Mouse (Mus musculus) adipocyte (in vitro differentiated cells): ENCODE measurements around the gene Olfr1145.

Experiments used
- DNase-seq: peaks from one replicate; pipeline ENCODE4 v3.0.0-alpha.2; 2016; ENCODE audit warnings: low spot score

Gene Olfr1145

GRCm38 (mm10) chr2:87809522-87809921 is at the start of gene Olfr1145:
Olfr1145 (plus strand) TSS chr2:87809822.
- DNase-seq = no peak

- DNase-seq = no peak
These were observed 33.5 kb upstream of the Olfr1145 start for GRCm38 (mm10) chr2:87776143-87776542.

GRCm38 (mm10) chr2:87779183-87779582 is 30.4 kb upstream of the Olfr1145 start, which contains the start of gene Olfr152:
Olfr152 (plus strand) TSS chr2:87779483.
- DNase-seq = no peak

- no peak for DNase-seq
These were observed 9.3 kb upstream of the Olfr1145 start, which contains the start of gene Olfr1143 for GRCm38 (mm10) chr2:87800292-87800691. Olfr1143 (plus strand) TSS chr2:87800592.

GRCm38 (mm10) chr2:87830233-87830632 is 20.6 kb downstream of the Olfr1145 start, which contains the start of gene Olfr1148:
Olfr1148 (plus strand) TSS chr2:87830533.
- DNase-seq = no peak

GRCm38 (mm10) chr2:87843693-87844092 is 34.1 kb downstream of the Olfr1145 start, which contains the start of gene Olfr1150-ps1:
Olfr1150-ps1 (plus strand) TSS chr2:87843993.
- no peak for DNase-seq

- no peak for DNase-seq
These were observed 45.9 kb downstream of the Olfr1145 start, which contains the start of gene Olfr1151 for GRCm38 (mm10) chr2:87855562-87855961. Olfr1151 (plus strand) TSS chr2:87855862.
